ENCODE assay signal across 5 mouse cellular contexts in the genomic region with DNA sequence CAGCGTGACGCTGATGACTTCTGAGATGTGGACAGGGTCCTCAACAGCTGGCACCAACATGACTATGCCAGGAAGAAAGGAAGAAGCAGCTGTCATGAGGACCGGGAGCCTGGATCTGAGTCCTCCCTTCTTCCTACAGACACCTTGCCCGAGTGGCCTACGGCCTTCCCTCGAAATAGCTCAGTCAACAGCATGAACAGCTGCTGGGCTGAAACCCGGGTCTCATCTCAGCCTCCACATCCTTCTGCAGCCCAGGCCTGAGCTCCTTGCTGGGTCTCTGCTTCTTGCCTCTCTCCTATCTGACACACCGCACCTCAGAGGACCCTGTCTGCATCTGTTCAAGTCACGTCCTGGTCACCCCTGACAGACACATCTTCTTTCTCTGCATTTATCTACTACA.
"Had no signal": no experiment of that assay in that cellular context is flagged by ENCODE, and none has a peak within 500 bp of the region (broad histone marks: within the 10 kb centered on the region; RNA-seq: fewer than 3 reads in every experiment).

No protein-coding gene starts in this region.

- H3K4me1 ChIP-seq: neural tube, embryonic 13.5 days; neural tube, embryonic 15.5 days; stomach, embryonic 15.5 days had no signal

- H3K27me3 ChIP-seq: neural tube, embryonic 13.5 days; neural tube, embryonic 15.5 days; stomach, embryonic 15.5 days had no signal

- H3K9me3 ChIP-seq: neural tube, embryonic 13.5 days; neural tube, embryonic 15.5 days; stomach, embryonic 15.5 days had no signal

- H3K9ac ChIP-seq: neural tube, embryonic 13.5 days; neural tube, embryonic 15.5 days; stomach, embryonic 15.5 days had no signal

- H3K4me3 ChIP-seq: neural tube, embryonic 13.5 days; neural tube, embryonic 15.5 days; stomach, embryonic 15.5 days had no signal

- H3K36me3 ChIP-seq: stomach, embryonic 15.5 days had no signal

- DNase-seq: thymus, adult 18-20 months had no signal

- H3K27ac ChIP-seq: neural tube, embryonic 13.5 days; neural tube, embryonic 15.5 days; stomach, embryonic 15.5 days; stomach, postnatal 0 days had no signal

- H3K4me2 ChIP-seq: neural tube, embryonic 13.5 days; neural tube, embryonic 15.5 days; stomach, embryonic 15.5 days had no signal
